In genomic region chr2:5315291-5315828, GRCm38 (mm10) we compare ENCODE assay signal across 14 mouse cellular contexts.
A peak's percentile ranks its signal among the peaks of the same experiment; 100 is the strongest.
DNase-seq lines count a peak whose midpoint lies in the region; ATAC-seq and TF ChIP-seq lines count a peak whose summit lies in the region.
"Had no signal": no experiment of that assay in that cellular context is flagged by ENCODE, and none has a peak within 500 bp of the region (broad histone marks: within the 10 kb centered on the region; RNA-seq: fewer than 3 reads in every experiment).

No protein-coding gene starts in this region.

- 64% methylated on average over 8 of the region's 8 CpGs for WGBS in hindbrain, embryonic 11.5 days
- 47% methylated on average over 8 of the region's 8 CpGs for WGBS in hindbrain, postnatal 0 days
- 67% methylated on average over 8 of the region's 8 CpGs for WGBS in neural tube, embryonic 13.5 days
- WGBS in midbrain, embryonic 14.5 days, result 33% methylated on average over 8 of the region's 8 CpGs

- 0 out of 2 replicates have a peak, but pooled peaks cover 3% of the 10 kb centered on the region for H3K4me1 ChIP-seq in hindbrain, embryonic 11.5 days (replicated peaks; ENCODE audit: control insufficient read depth, insufficient read depth, low read length)
- H3K4me1 ChIP-seq in hindbrain, postnatal 0 days (ENCODE audit: insufficient read depth, low read length), result no peaks in the 10 kb centered on the region; the same call in 1 of the 2 replicates
- H3K4me1 ChIP-seq in neural tube, embryonic 13.5 days (replicated peaks), result peaks cover 18% of the 10 kb centered on the region
- peaks cover 11% of the 10 kb centered on the region for H3K4me1 ChIP-seq in midbrain, embryonic 14.5 days (ENCODE audit: control insufficient read depth, insufficient read depth, low read length)

- no peak overlapping the region for H3K4me3 ChIP-seq in hindbrain, embryonic 11.5 days (ENCODE audit: low read depth, low read length)
- no peak overlapping the region for H3K4me3 ChIP-seq in hindbrain, postnatal 0 days (ENCODE audit: low read length)
- H3K4me3 ChIP-seq in neural tube, embryonic 13.5 days, result no peak overlapping the region
- no peak overlapping the region for H3K4me3 ChIP-seq in midbrain, embryonic 14.5 days (replicated peaks; ENCODE audit: low read depth, low read length)
- H3K4me3 ChIP-seq: layer of hippocampus, adult 2 months; left cerebral cortex, adult 2 months; limb, embryonic 12.5 days; liver, embryonic 15.5 days had no signal

- no peak for DNase-seq in hindbrain, embryonic 11.5 days (ENCODE audit: low spot score)
- DNase-seq in hindbrain, postnatal 0 days (ENCODE audit: low spot score), result no peak
- no peak for DNase-seq in neural tube, embryonic 10.5 days (ENCODE audit: extremely low spot score, low spot score)
- DNase-seq in midbrain, embryonic 14.5 days, result no peak
- DNase-seq in cerebellum, adult 11-12 months, result no peak

- no peak overlapping the region for H3K9ac ChIP-seq in hindbrain, embryonic 11.5 days (ENCODE audit: low read depth, low read length)
- H3K9ac ChIP-seq in hindbrain, postnatal 0 days (replicated peaks; ENCODE audit: low read length), result no peak overlapping the region
- no peak overlapping the region for H3K9ac ChIP-seq in neural tube, embryonic 13.5 days
- no peak overlapping the region; the same call in 1 of the 2 replicates for H3K9ac ChIP-seq in midbrain, embryonic 14.5 days (replicated peaks; ENCODE audit: low read length)
- H3K9ac ChIP-seq: limb, embryonic 12.5 days; liver, embryonic 15.5 days had no signal

- peak overlapping the region; percentile 11 for H3K27ac ChIP-seq in hindbrain, embryonic 11.5 days (ENCODE audit: low read depth, low read length)
- H3K27ac ChIP-seq in hindbrain, postnatal 0 days, result no peak overlapping the region
- H3K27ac ChIP-seq in neural tube, embryonic 13.5 days (replicated peaks), result peak overlapping the region; percentile 74; the same call in 1 of the 2 replicates
- peak overlapping the region; percentile 60; the same call in 1 of the 2 replicates for H3K27ac ChIP-seq in midbrain, embryonic 14.5 days (replicated peaks; ENCODE audit: low read depth, low read length)
- H3K27ac ChIP-seq: layer of hippocampus, adult 2 months; left cerebral cortex, adult 2 months; liver, embryonic 15.5 days had no signal

- H3K4me2 ChIP-seq in hindbrain, embryonic 11.5 days (replicated peaks; ENCODE audit: low read depth, low read length), result no peak overlapping the region
- H3K4me2 ChIP-seq in hindbrain, postnatal 0 days (ENCODE audit: low read depth, low read length), result no peak overlapping the region
- H3K4me2 ChIP-seq in neural tube, embryonic 13.5 days, result no peak overlapping the region
- H3K4me2 ChIP-seq in midbrain, embryonic 14.5 days (ENCODE audit: low read length), result no peak overlapping the region
- H3K4me2 ChIP-seq: limb, embryonic 12.5 days; liver, embryonic 15.5 days had no signal

- no peaks in the 10 kb centered on the region for H3K9me3 ChIP-seq in hindbrain, embryonic 11.5 days (ENCODE audit: control insufficient read depth, low read length)
- no peaks in the 10 kb centered on the region for H3K9me3 ChIP-seq in hindbrain, postnatal 0 days (ENCODE audit: low read length)
- no peaks in the 10 kb centered on the region for H3K9me3 ChIP-seq in neural tube, embryonic 13.5 days
- no peaks in the 10 kb centered on the region for H3K9me3 ChIP-seq in midbrain, embryonic 14.5 days (ENCODE audit: control insufficient read depth, low read length)
- H3K9me3 ChIP-seq: limb, embryonic 12.5 days; liver, embryonic 15.5 days had no signal

- H3K27me3 ChIP-seq in hindbrain, embryonic 11.5 days (ENCODE audit: control insufficient read depth, insufficient read depth, low read length), result peaks cover 5% of the 10 kb centered on the region
- H3K27me3 ChIP-seq in hindbrain, postnatal 0 days (ENCODE audit: insufficient read depth, low read length), result no peaks in the 10 kb centered on the region
- H3K27me3 ChIP-seq in neural tube, embryonic 13.5 days, result 0 out of 2 replicates have a peak, but pooled peaks cover 4% of the 10 kb centered on the region
- peaks cover 13% of the 10 kb centered on the region; the same call in 1 of the 2 replicates for H3K27me3 ChIP-seq in midbrain, embryonic 14.5 days (ENCODE audit: control insufficient read depth, insufficient read depth, low read length)
- H3K27me3 ChIP-seq: limb, embryonic 12.5 days; liver, embryonic 15.5 days had no signal

- TF ChIP-seq CTCF in hindbrain, postnatal 0 days (IDR thresholded peaks at IDR 0.05; ENCODE audit: low read depth), result no peak

- H3K36me3 ChIP-seq in hindbrain, embryonic 11.5 days (ENCODE audit: control insufficient read depth, insufficient read depth, low read length), result no peaks in the 10 kb centered on the region
- no peaks in the 10 kb centered on the region for H3K36me3 ChIP-seq in hindbrain, postnatal 0 days (ENCODE audit: insufficient read depth, low read length)
- no peaks in the 10 kb centered on the region for H3K36me3 ChIP-seq in neural tube, embryonic 13.5 days
- no peaks in the 10 kb centered on the region for H3K36me3 ChIP-seq in midbrain, embryonic 14.5 days (ENCODE audit: control insufficient read depth, insufficient read depth, low read length)
- H3K36me3 ChIP-seq: limb, embryonic 12.5 days; liver, embryonic 15.5 days had no signal

- no peak for ATAC-seq in hindbrain, embryonic 11.5 days (ENCODE audit: low FRiP score)
- ATAC-seq in hindbrain, postnatal 0 days, result no peak
- no peak for ATAC-seq in neural tube, embryonic 13.5 days (ENCODE audit: low read depth)
- ATAC-seq in midbrain, embryonic 14.5 days (ENCODE audit: low FRiP score, low TSS enrichment), result no peak
- no peak for ATAC-seq in frontal cortex, adult (ENCODE audit: low TSS enrichment)
- ATAC-seq: activated CD4-positive, CD25-positive, alpha-beta regulatory T cell, adult 4 months; CD4-positive, CD25-positive, alpha-beta regulatory T cell, adult 4 months; inflammation-experienced regulatory T-cells, adult 6 months had no signal
